Mouse (Mus musculus): ENCODE measurements at regions not wholly inside any gene's neighbourhood (a gene's known extent, or its start where the extent isn't known, plus 50 kb on each side); places are given as distances from the start of the nearest gene placed in this dataset.
"Not testable (repeated sequence)": the region's sequence is repeated elsewhere in the genome, so short reads cannot be mapped to it uniquely, and the experiment has no call there.

DNA sequence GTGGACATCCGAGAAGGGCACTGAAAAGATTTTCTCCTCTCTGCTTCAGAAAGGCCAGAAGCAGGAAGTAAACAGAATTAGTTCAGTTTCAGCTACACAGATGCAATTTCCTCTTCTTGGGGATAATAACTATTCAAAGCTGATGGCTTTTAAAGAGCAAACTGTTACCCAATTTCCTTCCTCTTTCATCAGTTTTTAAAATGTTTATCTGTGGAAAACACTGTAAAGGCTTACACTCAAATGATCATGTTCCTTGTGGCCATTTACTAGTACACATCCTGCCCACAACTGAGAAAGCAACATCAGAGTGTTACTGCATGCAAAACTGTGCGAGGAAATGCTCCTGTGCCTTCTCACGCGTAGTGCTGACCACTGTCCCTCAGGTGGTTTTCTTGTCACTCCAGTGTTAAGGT, 137.5 kb downstream of the Fam174a start:
- peak; percentile 19 to 47 for DNase-seq (ENCODE audit: low read depth in 1 of 2, low spot score in 2 of 2)
- 10% methylated on average over 4 of the region's 4 CpGs for whole genome bisulfite sequencing
- no peaks in the 10 kb centered on the region for H3K36me3 ChIP-seq (ENCODE audit: control insufficient read depth, insufficient read depth, low read length)
- no peak for TF ChIP-seq CTCF (IDR thresholded peaks at IDR 0.05; ENCODE audit: extremely low read depth, insufficient read depth, insufficient read length, insufficient replicate concordance)
- no peak; the same call in 1 of the 2 replicates for TF ChIP-seq POLR2A (IDR thresholded peaks at IDR 0.05; ENCODE audit: low read depth, low read length)
- peak overlapping the region; percentile 72 for H3K27ac ChIP-seq (ENCODE audit: insufficient read depth, low read length)
- no peak overlapping the region for H3K4me3 ChIP-seq (ENCODE audit: extremely low read depth, insufficient read depth, insufficient read length)
- no peaks in the 10 kb centered on the region; the same call in 1 of the 2 replicates for H3K4me1 ChIP-seq (ENCODE audit: control insufficient read depth, insufficient read depth, insufficient read length)
- H3K27me3 ChIP-seq (ENCODE audit: control insufficient read depth, insufficient read depth, low read length) = no peaks in the 10 kb centered on the region

DNA sequence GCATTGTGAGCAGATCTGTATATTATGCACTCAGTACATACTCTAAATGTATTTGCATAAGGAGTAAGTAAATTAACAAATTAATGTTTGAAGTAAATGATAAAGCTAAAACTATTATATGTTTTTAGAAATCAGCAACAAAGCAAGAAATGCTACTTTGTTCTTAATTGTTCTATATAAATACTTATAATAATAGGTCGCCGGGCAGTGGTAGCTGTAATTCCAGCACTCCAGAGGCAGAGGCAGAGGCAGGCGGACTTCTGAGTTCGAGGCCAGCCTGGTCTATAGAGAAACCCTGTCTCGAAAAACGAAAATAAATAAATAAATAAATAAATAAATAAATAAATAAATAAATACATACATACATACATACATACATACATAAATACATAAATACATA, 138.3 kb downstream of the Fam174a start:
- 78% methylated on average over 6 of the region's 6 CpGs for WGBS
- H3K27ac ChIP-seq (ENCODE audit: insufficient read depth, low read length); H3K4me3 ChIP-seq (ENCODE audit: extremely low read depth, insufficient read depth, insufficient read length): not testable (repeated sequence)

DNA sequence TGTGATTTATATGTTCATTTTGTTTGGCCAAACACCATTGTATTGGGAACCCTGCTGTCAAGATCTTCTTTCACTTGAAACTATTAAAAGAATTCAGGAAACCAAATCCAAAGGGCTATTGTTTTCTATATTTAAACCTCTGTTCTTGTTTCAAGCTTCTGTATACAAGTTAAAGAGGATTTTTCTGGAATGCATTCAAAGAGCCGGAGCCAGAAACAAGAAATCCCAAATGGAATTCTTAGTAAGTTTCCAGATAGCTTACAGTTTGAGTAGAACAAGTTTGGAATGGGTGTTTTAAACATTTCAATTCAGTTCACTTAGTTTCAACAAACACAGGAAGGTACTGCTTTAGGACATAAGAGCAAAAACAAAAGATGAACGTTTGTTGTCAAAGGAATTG, 140.8 kb downstream of the Fam174a start:
- H3K36me3 ChIP-seq (ENCODE audit: control insufficient read depth, insufficient read depth, low read length) = no peaks in the 10 kb centered on the region
- no peaks in the 10 kb centered on the region for H3K27me3 ChIP-seq (ENCODE audit: control insufficient read depth, insufficient read depth, low read length)
- 78% methylated on average over 2 of the region's 2 CpGs for WGBS
- H3K4me3 ChIP-seq (ENCODE audit: extremely low read depth, insufficient read depth, insufficient read length) = no peak overlapping the region
- no peaks in the 10 kb centered on the region; the same call in 1 of the 2 replicates for H3K4me1 ChIP-seq (ENCODE audit: control insufficient read depth, insufficient read depth, insufficient read length)
- DNase-seq (ENCODE audit: low read depth in 1 of 2, low spot score in 2 of 2) = no peak
- H3K27ac ChIP-seq (ENCODE audit: insufficient read depth, low read length) = no peak overlapping the region
- TF ChIP-seq CTCF (IDR thresholded peaks at IDR 0.05; ENCODE audit: extremely low read depth, insufficient read depth, insufficient read length, insufficient replicate concordance) (no peak), POLR2A (IDR thresholded peaks at IDR 0.05; ENCODE audit: low read depth, low read length) (no peak)

More for the DNA sequence above, 138.3 kb downstream of the Fam174a start:
- not testable (repeated sequence) for H3K4me1 ChIP-seq (ENCODE audit: control insufficient read depth, insufficient read depth, insufficient read length); H3K27me3 ChIP-seq (ENCODE audit: control insufficient read depth, insufficient read depth, low read length); H3K36me3 ChIP-seq (ENCODE audit: control insufficient read depth, insufficient read depth, low read length)
- DNase-seq (ENCODE audit: low read depth in 1 of 2, low spot score in 2 of 2) = peak; percentile 42 to 62

DNA sequence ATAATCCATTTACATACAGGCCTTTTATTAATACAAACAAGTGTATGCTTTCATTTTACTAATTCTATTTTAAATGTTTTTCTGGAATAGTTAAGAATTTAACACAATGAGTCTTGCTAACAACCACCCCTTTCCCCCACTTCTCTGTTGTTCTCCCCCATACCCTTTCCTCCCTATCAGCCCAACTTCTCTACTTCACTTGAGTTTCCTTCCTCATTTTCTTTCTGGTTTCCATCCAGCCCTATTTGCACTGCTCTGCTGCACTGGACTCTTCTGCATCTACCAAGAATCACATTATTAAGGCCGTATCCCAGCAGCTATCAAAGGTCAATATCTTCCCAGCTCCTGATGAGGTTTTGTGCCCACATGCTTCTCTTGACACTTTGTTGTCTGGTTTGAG, 145.9 kb downstream of the Fam174a start:
- H3K36me3 ChIP-seq (ENCODE audit: control insufficient read depth, insufficient read depth, low read length) = no peaks in the 10 kb centered on the region
- WGBS = 39% methylated on average over 1 of the region's 1 CpGs
- H3K4me3 ChIP-seq (ENCODE audit: extremely low read depth, insufficient read depth, insufficient read length) = no peak overlapping the region
- TF ChIP-seq POLR2A (IDR thresholded peaks at IDR 0.05; ENCODE audit: low read depth, low read length) = no peak
- TF ChIP-seq CTCF (IDR thresholded peaks at IDR 0.05; ENCODE audit: extremely low read depth, insufficient read depth, insufficient read length, insufficient replicate concordance) = no peak
- H3K27me3 ChIP-seq (ENCODE audit: control insufficient read depth, insufficient read depth, low read length) = no peaks in the 10 kb centered on the region
- no peak overlapping the region for H3K27ac ChIP-seq (ENCODE audit: insufficient read depth, low read length)
- DNase-seq (ENCODE audit: low read depth in 1 of 2, low spot score in 2 of 2) = no peak
- H3K4me1 ChIP-seq (ENCODE audit: control insufficient read depth, insufficient read depth, insufficient read length) = no peaks in the 10 kb centered on the region

DNA sequence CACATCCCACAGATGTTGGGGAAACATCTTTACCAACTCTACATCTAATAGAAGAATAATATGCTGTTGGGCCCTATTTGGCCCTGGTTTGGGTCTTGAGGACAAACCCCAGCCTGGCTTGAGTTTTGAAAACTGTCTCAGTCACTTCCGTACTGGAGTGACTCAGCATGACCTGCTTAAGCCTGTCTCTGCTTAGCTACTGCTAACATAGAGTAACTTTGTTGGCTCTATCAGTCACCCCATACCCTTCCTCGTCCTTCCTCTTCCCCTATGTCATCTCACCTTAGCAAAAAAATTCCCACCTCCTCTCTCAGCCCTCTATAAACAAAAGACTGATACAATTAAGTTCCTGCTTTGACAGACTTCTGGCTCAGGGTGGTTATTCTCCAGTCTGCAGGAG, 154.7 kb downstream of the Fam174a start:
- H3K27ac ChIP-seq (ENCODE audit: insufficient read depth, low read length) = no peak overlapping the region
- no peaks in the 10 kb centered on the region for H3K4me1 ChIP-seq (ENCODE audit: control insufficient read depth, insufficient read depth, insufficient read length)
- DNase-seq (ENCODE audit: low read depth in 1 of 2, low spot score in 2 of 2) = no peak
- H3K4me3 ChIP-seq (ENCODE audit: extremely low read depth, insufficient read depth, insufficient read length) = no peak overlapping the region
- no peaks in the 10 kb centered on the region for H3K27me3 ChIP-seq (ENCODE audit: control insufficient read depth, insufficient read depth, low read length)
- H3K36me3 ChIP-seq (ENCODE audit: control insufficient read depth, insufficient read depth, low read length) = no peaks in the 10 kb centered on the region
- TF ChIP-seq CTCF (IDR thresholded peaks at IDR 0.05; ENCODE audit: extremely low read depth, insufficient read depth, insufficient read length, insufficient replicate concordance) = no peak
- TF ChIP-seq POLR2A (IDR thresholded peaks at IDR 0.05; ENCODE audit: low read depth, low read length) = no peak
- 47% methylated on average over 2 of the region's 2 CpGs for WGBS

DNA sequence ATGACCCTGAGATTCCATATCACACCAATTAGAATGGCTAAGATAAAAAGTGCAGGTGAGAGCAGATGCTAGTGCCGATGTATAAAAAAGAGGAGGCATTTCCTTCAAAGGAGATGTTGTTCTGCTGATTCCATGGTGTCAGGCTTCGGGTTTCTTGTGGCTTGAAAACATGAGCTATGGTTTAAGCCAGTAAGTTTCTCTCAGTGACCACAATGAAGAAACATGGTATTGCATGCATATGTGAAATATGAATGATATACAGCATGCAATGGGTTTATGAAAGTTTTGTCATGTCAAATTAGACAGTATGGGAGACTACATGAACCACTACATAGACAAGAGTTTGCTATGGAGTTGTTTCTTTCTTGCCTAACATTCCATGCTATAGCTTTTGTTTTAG, 155.3 kb downstream of the Fam174a start:
- Histone ChIP-seq H3K4me1 (ENCODE audit: control insufficient read depth, insufficient read depth, insufficient read length) (no peaks in the 10 kb centered on the region), H3K36me3 (ENCODE audit: control insufficient read depth, insufficient read depth, low read length) (no peaks in the 10 kb centered on the region), H3K27ac (ENCODE audit: insufficient read depth, low read length) (no peak overlapping the region), H3K4me3 (ENCODE audit: extremely low read depth, insufficient read depth, insufficient read length) (no peak overlapping the region), H3K27me3 (ENCODE audit: control insufficient read depth, insufficient read depth, low read length) (no peaks in the 10 kb centered on the region)
- DNase-seq (ENCODE audit: low read depth in 1 of 2, low spot score in 2 of 2) = no peak
- TF ChIP-seq CTCF (IDR thresholded peaks at IDR 0.05; ENCODE audit: extremely low read depth, insufficient read depth, insufficient read length, insufficient replicate concordance) (no peak), POLR2A (IDR thresholded peaks at IDR 0.05; ENCODE audit: low read depth, low read length) (no peak)
- 73% methylated on average over 2 of the region's 2 CpGs for WGBS

DNA sequence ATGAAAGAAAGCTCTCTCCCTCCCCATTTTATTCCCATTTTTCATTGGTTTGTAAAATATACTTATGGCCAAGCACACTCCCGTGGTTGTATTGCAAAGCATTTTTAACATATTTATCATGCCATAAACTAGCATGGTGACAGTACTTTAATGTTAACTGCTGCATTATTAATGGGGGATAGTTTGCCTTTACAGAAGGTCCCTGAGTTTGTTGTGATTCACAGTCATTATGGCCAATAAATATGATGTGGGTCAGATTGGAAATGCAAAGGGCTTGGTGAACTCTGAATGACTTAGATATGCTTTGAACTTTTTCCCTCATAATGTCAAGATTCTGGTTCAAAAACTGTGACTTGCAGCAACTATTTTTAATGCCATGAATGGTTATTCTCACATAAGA, 157.1 kb downstream of the Fam174a start:
- Histone ChIP-seq H3K27me3 (ENCODE audit: control insufficient read depth, insufficient read depth, low read length) (no peaks in the 10 kb centered on the region), H3K27ac (ENCODE audit: insufficient read depth, low read length) (no peak overlapping the region), H3K4me3 (ENCODE audit: extremely low read depth, insufficient read depth, insufficient read length) (no peak overlapping the region), H3K36me3 (ENCODE audit: control insufficient read depth, insufficient read depth, low read length) (no peaks in the 10 kb centered on the region), H3K4me1 (ENCODE audit: control insufficient read depth, insufficient read depth, insufficient read length) (no peaks in the 10 kb centered on the region)
- TF ChIP-seq CTCF (IDR thresholded peaks at IDR 0.05; ENCODE audit: extremely low read depth, insufficient read depth, insufficient read length, insufficient replicate concordance) = no peak
- TF ChIP-seq POLR2A (IDR thresholded peaks at IDR 0.05; ENCODE audit: low read depth, low read length) = no peak
- 76% methylated on average over 1 of the region's 1 CpGs for WGBS
- DNase-seq (ENCODE audit: low read depth in 1 of 2, low spot score in 2 of 2) = no peak
